Mouse (Mus musculus) hindbrain, embryonic 11.5 days (tissue): ENCODE results near the gene Gls. TPM values are rescaled to one million over a fixed set of nuclear protein-coding genes. Genes with fewer than 3 reads are reported as not detected.

Experiments used
- ATAC-seq: fragments of 200-750 bp; cut with Nextera tagmentation; 2 replicates; pipeline ENCODE4 v1.8.0; 2017; ENCODE audit warnings: mild to moderate bottlenecking, moderate TSS enrichment, moderate library complexity; ENCODE audit not compliant: low FRiP score
- DNase-seq: peaks from one replicate; pipeline ENCODE4 v3.0.0-alpha.2; 2015; ENCODE audit warnings: low spot score
- H3K27ac ChIP-seq: fragments of 300-500 bp; sonication (generic); 2 replicates; pipeline ENCODE4 v1.5.1; 2014; ENCODE audit warnings: mild to moderate bottlenecking, low read depth, low read length
- H3K27me3 ChIP-seq: fragments of 300-500 bp; sonication (generic); 2 replicates; pipeline ENCODE4 v1.6.1; 2014; ENCODE audit warnings: mild to moderate bottlenecking, low read length, moderate library complexity, mixed read lengths; ENCODE audit not compliant: control insufficient read depth, insufficient read depth
- H3K36me3 ChIP-seq: fragments of 300-500 bp; sonication (generic); 2 replicates; pipeline ENCODE4 v1.6.1; 2014; ENCODE audit warnings: mild to moderate bottlenecking, low read length, moderate library complexity, mixed read lengths; ENCODE audit not compliant: control insufficient read depth, insufficient read depth
- H3K4me1 ChIP-seq: fragments of 300-500 bp; sonication (generic); replicated peaks from 2 replicates; pipeline ENCODE4 v1.6.1; 2014; ENCODE audit warnings: low read length, mixed read lengths; ENCODE audit not compliant: control insufficient read depth, insufficient read depth
- H3K4me2 ChIP-seq: fragments of 300-500 bp; sonication (generic); replicated peaks from 2 replicates; pipeline ENCODE4 v1.6.1; 2014; ENCODE audit warnings: mild to moderate bottlenecking, low read depth, low read length
- H3K4me3 ChIP-seq: fragments of 300-500 bp; sonication (generic); 2 replicates; pipeline ENCODE4 v1.5.1; 2014; ENCODE audit warnings: low read depth, low read length
- H3K9ac ChIP-seq: fragments of 300-500 bp; sonication (generic); 2 replicates; pipeline ENCODE4 v1.6.1; 2014; ENCODE audit warnings: low read depth, low read length
- H3K9me3 ChIP-seq: fragments of 300-500 bp; sonication (generic); 2 replicates; pipeline ENCODE4 v1.6.1; 2016; ENCODE audit warnings: low read length; ENCODE audit not compliant: control insufficient read depth
- WGBS: fragments of 180-500 bp; shearing (Covaris S2); extraction: QIAGEN DNeasy Blood & Tissue Kit; methylation state at CpG from one replicate; pipeline ENCODE4 v1.1.7; 2014; 5-methylcytosine and 5-hydroxymethylcytosine counted together
- polyA plus RNA-seq: library from polyadenylated mRNA; unstranded; fragments of >200 nt; fragmentation: Nextera tagmentation; extraction: Ambion mirVana; gene quantifications from 2 replicates; pipeline ENCODE4 v1.2.1, GENCODE M21; 2014

Gene Gls
- polyA plus RNA-seq, 1 experiment from 2014 or later, result 36.5 TPM

DNA sequence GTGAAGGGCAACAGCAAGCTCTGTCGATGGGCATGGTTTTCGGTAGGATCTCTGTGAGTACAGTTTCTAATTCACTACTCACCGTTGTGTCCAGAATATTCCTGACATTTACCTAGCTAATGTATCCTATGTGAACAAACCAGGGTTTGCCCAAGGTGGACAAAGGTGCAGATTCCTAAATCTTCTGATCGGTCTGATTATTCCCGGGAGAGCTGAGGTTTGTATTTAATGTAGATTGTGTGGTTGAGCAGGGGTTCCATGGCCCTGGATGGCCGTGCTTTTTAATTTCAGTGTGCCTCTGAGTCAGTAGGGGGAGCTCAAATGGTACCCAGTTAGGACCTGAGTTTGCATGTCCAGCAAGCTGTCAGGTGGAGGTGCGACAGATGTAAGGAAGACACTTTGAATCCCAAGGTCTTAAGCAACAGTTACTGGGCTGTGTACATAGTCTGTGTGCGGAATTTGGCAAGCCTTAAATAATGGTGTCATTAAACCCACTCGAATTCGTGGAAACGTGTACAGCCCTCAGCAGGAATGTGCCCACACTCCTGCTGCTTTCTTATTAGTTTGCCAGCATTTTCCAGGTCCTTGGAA is 101.2 kb downstream of the Gls start:
- Histone ChIP-seq H3K27me3 (no peaks in the 10 kb centered on the region), H3K9me3 (no peaks in the 10 kb centered on the region), H3K36me3 (no peaks in the 10 kb centered on the region), H3K4me1 (no peaks in the 10 kb centered on the region), H3K4me3 (no peak overlapping the region), H3K4me2 (no peak overlapping the region), H3K9ac (no peak overlapping the region), H3K27ac (no peak overlapping the region)
- ATAC-seq (no peak), DNase-seq (no peak)
- 82% methylated on average over 11 of the region's 11 CpGs for WGBS

DNA sequence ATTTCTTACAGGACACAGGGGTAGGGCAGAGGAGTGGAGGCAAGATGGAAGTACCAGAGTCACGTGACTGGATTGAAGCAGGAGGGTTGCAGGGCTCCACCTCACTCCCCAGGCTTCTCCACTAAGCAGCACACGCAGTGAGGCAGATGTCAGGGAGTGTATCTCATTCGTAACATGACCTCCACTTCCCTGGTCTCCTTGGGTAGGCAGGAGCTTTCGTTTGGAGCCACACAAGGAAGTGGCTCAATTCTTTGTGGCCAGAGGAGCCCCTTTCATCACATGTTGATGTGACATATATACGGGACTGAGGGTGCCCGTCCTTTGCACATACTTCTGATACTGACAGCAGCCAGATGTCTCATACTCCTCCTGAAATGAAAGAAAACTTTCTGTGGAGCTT is 103.2 kb downstream of the Gls start:
- Histone ChIP-seq H3K4me3 (no peak overlapping the region), H3K27ac (no peak overlapping the region), H3K9ac (no peak overlapping the region), H3K27me3 (no peaks in the 10 kb centered on the region), H3K36me3 (no peaks in the 10 kb centered on the region), H3K9me3 (no peaks in the 10 kb centered on the region), H3K4me2 (no peak overlapping the region), H3K4me1 (no peaks in the 10 kb centered on the region)
- DNase-seq (no peak), ATAC-seq (no peak)
- 71% methylated on average over 6 of the region's 6 CpGs for WGBS

DNA sequence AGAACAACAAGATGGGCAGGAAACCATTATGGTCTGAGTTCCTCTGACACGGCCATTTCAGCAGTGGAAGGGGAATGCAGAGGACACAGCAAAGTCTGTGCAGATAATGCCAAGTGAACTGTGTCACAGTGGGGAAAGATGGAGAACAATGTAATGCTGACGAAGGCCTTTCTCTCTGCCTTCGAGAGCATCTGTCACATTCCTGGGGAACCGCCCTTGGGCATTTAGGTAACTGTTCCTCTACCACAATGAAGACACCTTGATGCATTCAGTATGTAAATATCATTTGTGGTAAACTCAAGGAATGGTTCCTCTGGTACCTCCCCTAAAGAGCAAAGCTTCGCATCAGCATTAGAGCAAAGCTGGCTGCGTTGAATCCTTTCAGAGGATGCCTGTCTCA is 105.7 kb downstream of the Gls start:
- no peaks in the 10 kb centered on the region for H3K27me3 ChIP-seq
- no peak overlapping the region for H3K27ac ChIP-seq
- no peaks in the 10 kb centered on the region for H3K9me3 ChIP-seq
- DNase-seq, result no peak
- H3K36me3 ChIP-seq, result no peaks in the 10 kb centered on the region
- H3K4me1 ChIP-seq, result no peaks in the 10 kb centered on the region
- H3K4me2 ChIP-seq, result no peak overlapping the region
- no peak overlapping the region for H3K9ac ChIP-seq
- no peak overlapping the region for H3K4me3 ChIP-seq
- 87% methylated on average over 6 of the region's 6 CpGs for WGBS
- no peak for ATAC-seq

DNA sequence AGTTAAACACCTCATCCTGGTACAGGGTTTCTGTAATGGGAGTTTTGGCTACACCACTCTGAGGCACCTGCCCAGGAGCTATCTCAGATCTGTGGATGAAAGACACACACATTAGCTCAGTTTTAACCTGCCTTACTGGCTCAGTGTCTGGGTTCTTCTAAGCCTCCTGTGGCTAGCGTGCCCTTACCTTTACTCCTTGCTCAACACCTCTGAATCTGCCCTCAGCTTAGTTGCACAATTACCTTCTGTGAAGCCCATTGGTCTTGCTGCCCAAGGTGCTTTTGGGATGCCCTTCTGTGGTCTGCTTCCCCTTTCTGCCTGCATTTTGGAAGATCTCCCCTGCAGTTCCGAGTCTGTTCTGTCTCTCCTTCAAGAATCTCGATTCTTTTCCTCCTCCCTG is 108.2 kb downstream of the Gls start:
- H3K36me3 ChIP-seq, result no peaks in the 10 kb centered on the region
- DNase-seq, result no peak
- no peak overlapping the region for H3K4me2 ChIP-seq
- no peak overlapping the region for H3K4me3 ChIP-seq
- ATAC-seq, result no peak
- H3K27me3 ChIP-seq, result no peaks in the 10 kb centered on the region
- H3K9me3 ChIP-seq, result no peaks in the 10 kb centered on the region
- 75% methylated on average over 3 of the region's 3 CpGs for WGBS
- H3K27ac ChIP-seq, result no peak overlapping the region
- H3K4me1 ChIP-seq, result no peaks in the 10 kb centered on the region
- H3K9ac ChIP-seq, result no peak overlapping the region

DNA sequence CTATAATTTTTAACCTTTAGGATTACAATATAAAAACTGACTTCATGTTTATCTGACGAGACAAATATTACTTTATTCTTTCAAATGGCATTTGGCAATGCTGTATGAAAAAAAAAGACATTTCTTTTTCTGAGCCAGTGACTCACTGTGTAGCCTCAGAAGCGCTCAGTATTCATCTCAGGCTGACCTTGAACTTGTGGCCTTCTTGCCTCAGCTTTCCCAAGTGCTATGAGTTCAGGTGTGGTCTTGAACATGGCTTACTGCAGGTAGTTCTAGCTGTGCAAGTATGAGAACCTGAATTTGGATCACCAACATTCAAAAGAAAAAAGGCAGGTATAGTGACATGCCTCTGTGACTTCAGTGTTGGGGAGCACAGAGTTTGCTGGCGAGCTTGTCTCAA is 112.0 kb downstream of the Gls start:
- H3K27ac ChIP-seq, result no peak overlapping the region
- H3K9me3 ChIP-seq, result no peaks in the 10 kb centered on the region
- no peak overlapping the region for H3K9ac ChIP-seq
- DNase-seq, result no peak
- H3K4me1 ChIP-seq, result no peaks in the 10 kb centered on the region
- no peak for ATAC-seq
- no peak overlapping the region for H3K4me2 ChIP-seq
- H3K36me3 ChIP-seq, result no peaks in the 10 kb centered on the region
- H3K4me3 ChIP-seq, result no peak overlapping the region
- H3K27me3 ChIP-seq, result no peaks in the 10 kb centered on the region
- 86% methylated on average over 3 of the region's 3 CpGs for WGBS

DNA sequence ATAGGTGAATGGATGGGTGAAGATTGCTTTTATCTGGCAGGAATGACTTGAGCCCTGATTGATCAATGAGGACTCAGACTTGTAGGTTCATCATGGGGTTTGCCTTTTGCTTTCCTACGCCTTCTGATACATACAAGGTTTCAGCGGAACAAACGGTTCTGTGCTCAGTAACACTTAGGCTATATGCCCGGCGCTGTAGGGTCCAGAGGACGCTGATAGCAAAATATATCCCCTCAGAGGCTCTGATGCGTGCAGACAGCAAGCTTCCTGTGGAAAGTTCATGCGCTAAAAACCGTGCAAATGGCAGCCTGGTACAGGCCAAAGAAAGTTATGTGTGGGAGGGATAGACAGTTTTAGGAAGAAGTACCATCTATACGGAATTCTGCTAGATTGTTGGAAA is 112.8 kb downstream of the Gls start:
- H3K9me3 ChIP-seq, result no peaks in the 10 kb centered on the region
- H3K4me3 ChIP-seq, result peak overlapping the region; percentile 81
- WGBS, result 46% methylated on average over 10 of the region's 10 CpGs
- no peaks in the 10 kb centered on the region for H3K36me3 ChIP-seq
- peak overlapping the region; percentile 95 for H3K4me2 ChIP-seq
- ATAC-seq (no peak), DNase-seq (no peak)
- H3K27ac ChIP-seq, result no peak overlapping the region
- H3K4me1 ChIP-seq, result no peaks in the 10 kb centered on the region
- peak overlapping the region; percentile 64; the same call in 1 of the 2 replicates for H3K9ac ChIP-seq
- no peaks in the 10 kb centered on the region for H3K27me3 ChIP-seq

DNA sequence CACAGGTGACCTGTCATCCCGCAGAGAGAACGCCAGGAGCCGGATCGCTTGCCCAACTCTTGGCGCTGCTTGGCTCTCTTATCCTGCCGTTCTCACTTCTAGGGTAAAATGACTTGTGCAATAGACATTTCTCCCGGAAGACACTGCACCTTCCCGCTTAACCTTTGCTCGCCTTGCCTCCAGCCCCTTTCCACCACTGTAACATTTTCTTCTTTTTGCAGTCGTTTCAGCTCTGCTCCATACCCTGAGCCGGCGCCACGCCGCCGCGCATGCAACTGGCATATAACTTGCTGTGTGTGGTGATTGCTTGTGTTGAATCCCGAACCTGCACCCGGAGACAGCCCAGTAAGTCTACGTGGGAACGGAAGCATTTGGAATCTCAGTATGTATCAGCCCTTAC is 113.3 kb downstream of the Gls start:
- WGBS, result 1% methylated on average over 20 of the region's 20 CpGs
- Histone ChIP-seq H3K9ac (peak overlapping the region; percentile 64), H3K4me1 (no peaks in the 10 kb centered on the region), H3K27ac (no peak overlapping the region), H3K4me2 (peak overlapping the region; percentile 95), H3K4me3 (peak overlapping the region; percentile 81), H3K27me3 (no peaks in the 10 kb centered on the region), H3K9me3 (no peaks in the 10 kb centered on the region), H3K36me3 (no peaks in the 10 kb centered on the region)
- no peak for DNase-seq
- peak; percentile 43 for ATAC-seq

DNA sequence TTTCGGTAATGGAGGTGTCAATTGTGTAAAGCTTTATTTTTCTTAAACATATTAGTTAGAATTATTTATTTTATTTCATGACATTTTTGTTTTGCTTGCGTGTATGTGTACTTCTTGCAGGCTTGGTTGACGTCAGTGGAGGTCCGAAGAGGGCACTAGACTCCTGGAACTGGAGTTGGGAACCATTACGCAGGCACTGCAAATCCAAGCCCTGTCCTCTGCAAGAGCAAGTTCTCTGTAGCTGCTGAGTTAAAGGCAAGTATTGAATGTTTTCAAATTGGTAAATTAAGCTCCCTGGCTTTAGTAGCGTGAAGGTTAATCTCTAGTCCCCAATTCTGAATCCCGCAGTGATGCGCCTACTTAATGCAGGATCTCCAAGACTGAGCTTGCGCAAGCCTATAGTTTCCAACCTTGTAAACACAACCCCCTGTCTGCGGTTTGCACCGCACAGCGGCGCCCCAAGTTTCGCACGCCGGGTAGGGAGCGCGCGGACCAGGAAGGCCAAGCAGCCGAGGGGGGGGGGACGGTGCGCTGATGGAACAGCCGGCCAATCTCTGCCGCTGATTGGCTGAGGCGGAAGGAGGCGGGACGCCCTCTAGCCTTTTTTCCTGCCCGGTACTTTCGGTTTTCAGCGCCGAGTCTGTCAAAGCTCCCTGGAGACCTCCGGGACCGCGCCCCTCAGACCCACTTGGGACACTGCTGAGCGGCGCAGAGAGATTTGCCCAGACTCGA is 114.0 kb downstream of the Gls start, which contains the start of gene Stat1:
Stat1 (plus strand) TSS at position 581 of the 732 bp plus-strand sequence.
- Histone ChIP-seq H3K27ac (0 out of 2 replicates have a peak within 1 kb of the TSS, but pooled peaks have one; percentile 17), H3K4me3 (peak within 1 kb of the TSS; percentile 81), H3K9me3 (no peaks in the 10 kb centered on the region), H3K36me3 (no peaks in the 10 kb centered on the region), H3K4me2 (peak within 1 kb of the TSS; percentile 95), H3K9ac (peak within 1 kb of the TSS; percentile 64), H3K4me1 (no peaks in the 10 kb centered on the region), H3K27me3 (no peaks in the 10 kb centered on the region)
- DNase-seq, result peak; percentile 94
- ATAC-seq, result peak; percentile 95
- 5% methylated on average over 37 of the region's 37 CpGs for WGBS

DNA sequence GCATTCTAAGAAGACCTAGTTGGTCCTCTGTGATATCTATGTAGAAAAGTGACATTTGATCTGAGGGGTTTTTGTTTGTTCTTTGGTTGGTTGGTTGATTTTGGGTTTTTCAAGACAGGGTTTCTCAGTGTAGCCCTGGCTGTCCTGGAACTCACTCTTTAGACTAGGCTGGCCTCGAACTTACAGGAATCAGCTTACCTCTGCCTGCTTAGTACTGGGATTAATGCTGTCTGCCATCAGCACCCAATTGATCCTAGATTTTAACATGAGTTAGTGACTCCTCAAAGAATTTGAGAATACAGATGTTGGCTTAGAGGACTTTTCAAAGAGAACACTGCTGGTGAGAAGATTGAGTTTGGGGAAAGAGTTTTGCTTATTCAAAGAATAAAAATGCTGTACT is 115.3 kb downstream of the Gls start:
- DNase-seq (no peak), ATAC-seq (no peak)
- H3K4me2 ChIP-seq, result no peak overlapping the region
- no peaks in the 10 kb centered on the region for H3K36me3 ChIP-seq
- H3K4me1 ChIP-seq, result peaks cover 4% of the 10 kb centered on the region; the same call in 1 of the 2 replicates
- H3K27me3 ChIP-seq, result no peaks in the 10 kb centered on the region
- no peaks in the 10 kb centered on the region for H3K9me3 ChIP-seq
- 81% methylated on average over 1 of the region's 1 CpGs for WGBS
- no peak overlapping the region for H3K4me3 ChIP-seq
- no peak overlapping the region for H3K27ac ChIP-seq
- H3K9ac ChIP-seq, result no peak overlapping the region
